Mouse (Mus musculus) CH12F3 (cell line): ENCODE results near the gene Hoxb1.

Experiments used
- in situ Hi-C: fragments of 300-500 bp; cut with MboI; formaldehyde crosslinking; loops from 2 replicates; pipeline ENCODE4 v1.14.3; 2020; ENCODE audit warnings: low sequenced_read_pairs

Gene Hoxb1

GRCm38 (mm10) chr11:96396772-96397626 lies 31.4 kb downstream of the Hoxb1 start:
- in situ Hi-C loops = no loop called here

GRCm38 (mm10) chr11:96397806-96398335 lies 32.3 kb downstream of the Hoxb1 start:
- in situ Hi-C loops = no loop called here

GRCm38 (mm10) chr11:96399923-96400322 lies 34.4 kb downstream of the Hoxb1 start:
- in situ Hi-C loops = no loop called here

- in situ Hi-C loops = no loop called here
These were observed 38.6 kb downstream of the Hoxb1 start for GRCm38 (mm10) chr11:96404016-96404604.

GRCm38 (mm10) chr11:96404831-96405230 lies 39.3 kb downstream of the Hoxb1 start:
- in situ Hi-C loops = no loop called here

- in situ Hi-C loops = no loop called here
These were observed 40.0 kb downstream of the Hoxb1 start for GRCm38 (mm10) chr11:96405541-96405940.

- in situ Hi-C loops = no loop called here
These were observed 41.9 kb downstream of the Hoxb1 start for GRCm38 (mm10) chr11:96407191-96408072.

GRCm38 (mm10) chr11:96408234-96409010 lies 42.9 kb downstream of the Hoxb1 start:
- in situ Hi-C loops = no loop called here

GRCm38 (mm10) chr11:96411019-96411418 lies 45.5 kb downstream of the Hoxb1 start:
- in situ Hi-C loops = no loop called here

- in situ Hi-C loops = no loop called here
These were observed 46.4 kb downstream of the Hoxb1 start for GRCm38 (mm10) chr11:96411934-96412333.

GRCm38 (mm10) chr11:96412941-96413491 lies 47.5 kb downstream of the Hoxb1 start:
- in situ Hi-C loops = no loop called here

- in situ Hi-C loops = no loop called here
These were observed 48.0 kb downstream of the Hoxb1 start for GRCm38 (mm10) chr11:96413527-96413926.

GRCm38 (mm10) chr11:96414002-96414401 lies 48.5 kb downstream of the Hoxb1 start:
- in situ Hi-C loops = no loop called here
